Mouse (Mus musculus): ENCODE results near the gene Mier3. TPM values are rescaled to one million over a fixed set of nuclear protein-coding genes. Genes with fewer than 3 reads are reported as not detected.

Gene Mier3
- 10.2 TPM for polyA plus RNA-seq (2014; fragmentation: Illumina TruSeq; extraction: RNeasy Lipid Tissue Mini Kit (QIAGEN cat#74804); ENCODE audit: low read depth, low replicate concordance)

DNA sequence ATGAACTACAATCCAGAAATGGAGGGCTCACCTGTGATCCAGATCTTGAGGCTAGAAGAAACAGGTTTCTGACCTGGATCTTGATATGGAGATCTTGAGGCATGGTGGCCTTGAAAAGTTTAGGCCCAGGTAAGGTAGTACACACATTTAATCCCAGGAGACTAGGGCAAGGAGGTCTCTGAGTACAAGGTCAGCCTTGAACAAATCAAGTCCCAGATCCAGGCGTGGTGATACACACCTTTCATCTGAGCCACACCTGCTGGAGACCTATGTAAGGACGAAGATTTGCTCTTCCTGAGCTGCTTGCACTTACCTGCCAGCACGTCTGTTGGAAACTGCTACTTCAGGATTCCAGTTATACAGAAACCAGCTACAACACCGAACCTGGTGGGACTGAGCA is at the start of gene Mier3:
Gene Mier3 (plus strand): TSS at position 301 of the 400 bp plus-strand sequence.

Other genes with a start within 250 kb of the Mier3 start
- 42.0 TPM for gene Gpbp1, start 190.9 kb upstream of the Mier3 start, polyA plus RNA-seq (2014; fragmentation: Illumina TruSeq; extraction: RNeasy Lipid Tissue Mini Kit (QIAGEN cat#74804); ENCODE audit: low read depth, low replicate concordance)
- not detected for gene Gm49496, start 131.0 kb upstream of the Mier3 start, polyA plus RNA-seq (2014; fragmentation: Illumina TruSeq; extraction: RNeasy Lipid Tissue Mini Kit (QIAGEN cat#74804); ENCODE audit: low read depth, low replicate concordance)
- not detected for gene Gm10198, start 88.2 kb upstream of the Mier3 start, polyA plus RNA-seq (2014; fragmentation: Illumina TruSeq; extraction: RNeasy Lipid Tissue Mini Kit (QIAGEN cat#74804); ENCODE audit: low read depth, low replicate concordance)
- gene Map3k1, start 128.0 kb downstream of the Mier3 start, polyA plus RNA-seq (2014; fragmentation: Illumina TruSeq; extraction: RNeasy Lipid Tissue Mini Kit (QIAGEN cat#74804); ENCODE audit: low read depth, low replicate concordance), result 20.6 TPM